Mouse (Mus musculus) ES-E14 (cell line): ENCODE measurements around the gene Nxph3. TPM values are rescaled to one million over a fixed set of nuclear protein-coding genes. Genes with fewer than 3 reads are reported as not detected.
A peak's percentile ranks its signal among the peaks of the same experiment; 100 is the strongest.

ENCODE experiments used
- DNase-seq: peaks from one replicate; pipeline ENCODE4 v3.0.0-alpha.2; 2013; ENCODE audit warnings: low read depth, low spot score
- H3K27ac ChIP-seq: 2 replicates; pipeline ENCODE4 v1.5.1; 2012; ENCODE audit warnings: low read depth, mild to moderate bottlenecking, low read length, moderate library complexity, mixed read lengths; ENCODE audit not compliant: poor library complexity, insufficient read depth, severe bottlenecking
- H3K36me3 ChIP-seq: 2 replicates; pipeline ENCODE4 v1.6.1; 2012; ENCODE audit warnings: mild to moderate bottlenecking, low read length, moderate library complexity, mixed read lengths; ENCODE audit not compliant: control insufficient read depth, poor library complexity, insufficient read depth, severe bottlenecking
- H3K4me1 ChIP-seq, 2 experiments: fragments of 150-350 bp in 1 of 2; sonication (generic) in 1 of 2; 2 replicates each; pipeline ENCODE4 v1.6.1; 2012; ENCODE audit warnings: low read length in 2 of 2, mild to moderate bottlenecking in 1 of 2, mixed read lengths in 1 of 2; ENCODE audit not compliant: control insufficient read depth in 2 of 2, insufficient read depth in 2 of 2, poor library complexity in 1 of 2
- H3K4me3 ChIP-seq, 2 experiments: fragments of 150-350 bp in 1 of 2; sonication (generic) in 1 of 2; 2 replicates each; pipeline ENCODE4 v1.5.1; 2012; ENCODE audit warnings: low read length in 2 of 2, low read depth in 1 of 2, mild to moderate bottlenecking in 1 of 2, mixed read lengths in 1 of 2; ENCODE audit not compliant: insufficient read depth in 1 of 2, poor library complexity in 1 of 2, severe bottlenecking in 1 of 2
- H3K9ac ChIP-seq: 2 replicates; pipeline ENCODE4 v1.6.1; 2012; ENCODE audit warnings: low read depth, mild to moderate bottlenecking, low read length, mixed read lengths; ENCODE audit not compliant: poor library complexity, insufficient read depth, severe bottlenecking
- H3K9me3 ChIP-seq: fragments of 150-350 bp; sonication (generic); 2 replicates; pipeline ENCODE4 v1.6.1; 2012; ENCODE audit warnings: low read depth, mild to moderate bottlenecking, low read length; ENCODE audit not compliant: control insufficient read depth, insufficient read depth
- CHD2 ChIP-seq: IDR thresholded peaks from 2 replicates; pipeline ENCODE4 v1.6.1; 2014; ENCODE audit warnings: mild to moderate bottlenecking, low read depth, low read length, inconsistent platforms
- HCFC1 ChIP-seq: IDR thresholded peaks from 2 replicates; pipeline ENCODE4 v1.6.1; 2012; ENCODE audit warnings: low read length, inconsistent platforms, borderline replicate concordance; ENCODE audit not compliant: insufficient read depth
- MAFK ChIP-seq: IDR thresholded peaks from 2 replicates; pipeline ENCODE4 v1.6.1; 2014; ENCODE audit warnings: mild to moderate bottlenecking, low read depth, low read length, inconsistent platforms; ENCODE audit not compliant: insufficient read depth
- ZC3H11A ChIP-seq: IDR thresholded peaks from 2 replicates; pipeline ENCODE4 v1.6.1; 2012; ENCODE audit warnings: low read depth, mild to moderate bottlenecking, inconsistent platforms, low read length, borderline replicate concordance
- ZNF384 ChIP-seq: IDR thresholded peaks from 2 replicates; pipeline ENCODE4 v1.6.1; 2012; ENCODE audit warnings: low read depth, low read length, inconsistent platforms
- in situ Hi-C, 2 experiments: fragments of 600-800 bp; cut with MboI; formaldehyde crosslinking; loops; one replicate each; pipeline ENCODE4 v1.15.1; 2025; ENCODE audit warnings: low sequenced_read_pairs in 2 of 2, inconsistent platforms in 1 of 2; ENCODE audit not compliant: unreplicated experiment in 2 of 2
- total RNA-seq: library from RNA; depleted of rRNA; stranded (reverse); fragments of 300-350 nt; gene quantifications from 2 replicates; pipeline ENCODE4 v1.2.3, GENCODE M21; 2012

Gene Nxph3
- total RNA-seq, 1 experiment = 2.4 TPM

DNA sequence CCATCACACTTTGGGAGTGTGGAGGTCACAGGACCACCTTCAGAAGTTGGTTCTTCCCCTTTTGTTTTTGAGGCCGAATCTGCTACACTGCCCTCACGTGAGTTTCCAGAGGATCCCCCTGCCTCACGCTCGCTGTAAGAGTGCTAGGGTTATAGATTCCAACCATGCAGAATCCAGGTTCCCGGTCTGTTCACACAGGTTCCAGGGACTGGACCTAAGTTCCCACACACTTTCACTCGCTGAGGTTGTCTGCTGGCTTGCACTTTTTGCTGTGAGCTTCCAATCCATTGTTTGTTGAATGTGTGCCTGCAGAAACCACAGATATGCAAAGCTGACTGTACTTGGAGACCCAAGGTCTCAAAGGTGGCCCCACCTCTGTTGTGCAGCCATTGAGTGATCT is 42.7 kb upstream of the Nxph3 start:
- Histone ChIP-seq H3K9me3 (no peaks in the 10 kb centered on the region), H3K27ac (no peak overlapping the region), H3K36me3 (no peaks in the 10 kb centered on the region), H3K4me1 (peaks cover 4 to 19% of the 10 kb centered on the region in 2 experiments; a peak in 3 of 4 replicates), H3K9ac (no peak overlapping the region), H3K4me3 (no peak overlapping the region)
- in situ Hi-C loops = no loop called here
- DNase-seq = no peak
- TF ChIP-seq MAFK (peak; percentile 29; the same call in 1 of the 2 replicates), ZNF384 (no peak)

DNA sequence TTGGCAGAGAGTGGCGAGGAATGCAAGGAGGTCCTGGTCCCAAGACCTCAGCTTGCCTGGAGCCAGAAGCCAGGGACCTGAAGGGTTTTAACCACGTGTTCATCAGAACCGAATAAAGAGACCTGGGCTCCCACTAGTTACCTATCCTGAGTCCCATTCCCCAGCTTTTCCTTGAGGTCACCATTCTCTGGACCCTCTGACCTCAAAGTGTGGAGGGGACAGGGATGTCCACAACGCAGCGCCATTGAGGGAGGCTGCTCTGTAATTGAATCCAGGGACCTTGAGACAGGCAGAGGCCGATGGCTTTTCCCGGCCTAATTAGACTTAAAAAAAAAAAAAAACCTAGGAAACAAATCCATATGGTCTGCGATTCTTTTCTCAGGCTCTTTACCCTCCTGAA is 40.9 kb upstream of the Nxph3 start:
- Histone ChIP-seq H3K9me3 (no peaks in the 10 kb centered on the region), H3K4me1 (peaks cover 4 to 19% of the 10 kb centered on the region in 2 experiments; a peak in 3 of 4 replicates), H3K9ac (no peak overlapping the region), H3K4me3 (no peak overlapping the region), H3K36me3 (no peaks in the 10 kb centered on the region), H3K27ac (no peak overlapping the region)
- in situ Hi-C loops = no loop called here
- no peak for DNase-seq
- TF ChIP-seq CHD2 (no peak), ZNF384 (0 out of 2 replicates have a peak, but pooled peaks have one; percentile 7)

DNA sequence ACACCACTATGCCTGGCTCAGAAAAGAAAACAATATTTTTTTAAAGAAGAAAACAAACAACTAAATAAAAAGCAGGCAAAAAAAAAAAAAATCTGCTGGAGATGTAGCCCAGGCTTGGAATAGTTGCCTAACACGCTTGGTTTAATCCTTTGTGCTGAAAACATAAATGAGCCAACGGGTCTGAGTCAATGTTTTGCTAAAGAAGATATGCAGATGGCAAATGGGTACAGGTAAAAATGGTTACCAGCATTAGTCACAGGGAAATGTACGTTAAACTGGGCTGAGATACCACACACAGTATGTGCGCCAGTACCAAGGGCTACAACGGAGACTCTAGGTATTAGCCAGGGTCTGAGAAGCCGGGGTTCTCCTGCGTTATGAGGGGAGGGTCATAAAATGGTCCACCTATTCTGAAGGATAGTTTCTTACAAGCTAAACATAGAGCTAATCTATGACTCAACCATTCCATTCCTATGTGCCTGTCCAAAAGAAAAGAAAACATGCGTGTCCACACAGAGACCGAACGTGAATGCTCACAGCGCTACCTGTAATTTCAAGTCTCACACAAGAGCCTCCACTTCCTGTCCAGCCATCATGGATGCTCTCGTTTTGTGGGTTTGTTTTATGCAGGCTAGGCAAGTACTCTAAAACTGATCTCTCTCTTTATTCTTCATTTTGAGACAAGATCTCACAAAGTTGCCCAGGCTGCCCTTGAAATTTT is 36.1 kb upstream of the Nxph3 start:
- Histone ChIP-seq H3K27ac (no peak overlapping the region), H3K4me3 (no peak overlapping the region), H3K9me3 (no peaks in the 10 kb centered on the region), H3K9ac (no peak overlapping the region), H3K36me3 (no peaks in the 10 kb centered on the region), H3K4me1 (peaks cover 8 to 18% of the 10 kb centered on the region in 2 experiments; a peak in 3 of 4 replicates)
- TF ChIP-seq ZC3H11A = no peak
- no peak for TF ChIP-seq CHD2
- TF ChIP-seq HCFC1 = no peak
- TF ChIP-seq ZNF384 = no peak
- TF ChIP-seq MAFK = no peak
- in situ Hi-C loops = no loop called here
- no peak for DNase-seq

DNA sequence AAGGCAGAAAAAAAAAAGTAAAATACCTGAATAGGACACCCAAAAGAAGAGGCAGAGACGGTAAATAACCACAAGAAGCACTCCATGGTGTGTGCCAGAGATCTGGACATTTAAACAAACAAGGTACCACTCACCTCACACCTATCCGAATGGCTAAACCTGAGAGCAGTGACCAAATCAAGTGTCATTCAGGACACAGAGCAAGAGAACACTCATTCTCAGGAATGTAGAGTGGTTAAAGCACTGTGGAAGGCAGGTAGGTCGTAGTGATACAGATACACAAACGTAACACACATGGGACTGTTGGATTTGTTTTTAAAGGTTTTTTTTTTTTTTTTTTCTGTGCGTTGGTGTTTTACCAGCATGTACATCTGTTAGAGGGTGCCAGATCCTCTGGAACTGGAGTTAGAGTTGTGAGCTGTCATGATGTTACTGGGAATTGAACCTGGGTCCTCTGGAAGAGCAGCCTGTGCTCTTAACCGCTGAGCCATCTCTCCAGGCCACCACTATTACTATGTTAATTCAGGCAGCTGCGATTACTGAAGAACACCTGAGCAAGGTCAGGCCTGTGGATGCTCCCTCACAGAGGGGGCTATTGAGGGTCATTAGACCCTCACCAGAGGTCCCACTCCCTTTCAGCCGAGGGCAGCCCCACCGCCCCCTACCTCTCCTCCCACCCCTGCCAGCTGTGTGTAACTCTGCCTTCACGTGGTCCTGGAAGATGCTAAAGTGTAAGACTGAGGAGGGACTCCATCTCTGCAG is 31.8 kb upstream of the Nxph3 start:
- no peak for DNase-seq
- no peak overlapping the region for H3K4me3 ChIP-seq
- in situ Hi-C loops = no loop called here
- H3K27ac ChIP-seq = peak overlapping the region; percentile 41; the same call in 1 of the 2 replicates
- H3K4me1 ChIP-seq = peaks cover 8 to 50% of the 10 kb centered on the region in 2 experiments; a peak in 3 of 4 replicates
- no peaks in the 10 kb centered on the region for H3K9me3 ChIP-seq
- H3K9ac ChIP-seq = peak overlapping the region; percentile 38; the same call in 1 of the 2 replicates
- H3K36me3 ChIP-seq = no peaks in the 10 kb centered on the region
- TF ChIP-seq CHD2 (no peak), MAFK (no peak), ZNF384 (0 out of 2 replicates have a peak, but pooled peaks have one; percentile 34), ZC3H11A (no peak)
